Mouse (Mus musculus): Measurements from ENCODE around the gene BC016579. TPM values are rescaled to one million over a fixed set of nuclear protein-coding genes. Genes with fewer than 3 reads are reported as not detected.
A peak's percentile ranks its signal among the peaks of the same experiment; 100 is the strongest.

BC016579 gene
- total RNA-seq, 2 experiments from 2014 or later: 0.15 TPM; not detected in 1

GRCm38 (mm10) chr16:45593656-45594055, 60.2 kb downstream of the BC016579 start:
- DNase-seq (ENCODE audit: low spot score in 2 of 2): no peak
- no peak for TF ChIP-seq CTCF (conservative IDR thresholded peaks at IDR 0.05)
- Histone ChIP-seq H3K4me3 (no peak overlapping the region), H3K27ac (no peak overlapping the region)

- TF ChIP-seq CTCF (conservative IDR thresholded peaks at IDR 0.05): peak; percentile 76
- no peak overlapping the region for H3K27ac ChIP-seq
- H3K4me3 ChIP-seq: no peak overlapping the region
- peak in 1 of 2 experiments; percentile 10 for DNase-seq (ENCODE audit: low spot score in 2 of 2)
These were observed 71.4 kb downstream of the BC016579 start for GRCm38 (mm10) chr16:45582512-45582911.

- DNase-seq (ENCODE audit: low spot score in 2 of 2): no peak
- 0 out of 2 replicates have a peak, but pooled peaks have one; percentile 18 for TF ChIP-seq CTCF (conservative IDR thresholded peaks at IDR 0.05)
- Histone ChIP-seq H3K27ac (no peak overlapping the region), H3K4me3 (no peak overlapping the region)
These were observed 74.0 kb downstream of the BC016579 start for GRCm38 (mm10) chr16:45579883-45580282.

Other genes with a start within 250 kb of the BC016579 start
- 10 to 100 TPM; 75.7 to 76.2 TPM for gene Cd200, start 245.0 kb downstream of the BC016579 start, total RNA-seq (2021)
- gene Gm609, start 161.1 kb downstream of the BC016579 start, total RNA-seq (2021): under 1 TPM; 0.17 to 0.31 TPM
- gene Gm17783, start 122.0 kb downstream of the BC016579 start, total RNA-seq (2021): not detected
- gene Slc9c1, start 118.8 kb downstream of the BC016579 start, total RNA-seq (2021): not detected
- gene Gcsam, start 43.7 kb downstream of the BC016579 start, total RNA-seq (2021): not detected
- 1 to 10 TPM in 1 of 2 experiments, under 1 TPM in 1; 0.44 to 1.0 TPM for gene Tmprss7, start 39.6 kb upstream of the BC016579 start, total RNA-seq (2021)
- 100 to 1,000 TPM; 246 to 258 TPM for gene Tagln3, start 70.5 kb upstream of the BC016579 start, total RNA-seq (2021)
- gene Abhd10, start 88.9 kb upstream of the BC016579 start, total RNA-seq (2021): 10 to 100 TPM; 19.8 to 20.5 TPM

All from layer of hippocampus, adult 2 months (tissue).